Mouse (Mus musculus) embryonic facial prominence, embryonic 15.5 days (tissue): ENCODE measurements around the gene Ccna2. TPM values are rescaled to one million over a fixed set of nuclear protein-coding genes. Genes with fewer than 3 reads are reported as not detected.

Source experiments
- ATAC-seq: fragments of 200-750 bp; cut with Nextera tagmentation; 2 replicates; pipeline ENCODE4 v1.8.0; 2017; ENCODE audit warnings: low read depth, moderate TSS enrichment; ENCODE audit not compliant: insufficient number of reproducible peaks, low FRiP score, low TSS enrichment
- H3K27ac ChIP-seq: fragments of 300-500 bp; sonication (generic); replicated peaks from 2 replicates; pipeline ENCODE4 v1.5.1; 2015; ENCODE audit warnings: mild to moderate bottlenecking, inconsistent platforms
- H3K27me3 ChIP-seq: fragments of 300-500 bp; sonication (generic); 2 replicates; pipeline ENCODE4 v1.6.1; 2015; ENCODE audit warnings: inconsistent platforms
- H3K36me3 ChIP-seq: fragments of 300-500 bp; sonication (generic); 2 replicates; pipeline ENCODE4 v1.6.1; 2015; ENCODE audit warnings: mild to moderate bottlenecking, inconsistent platforms
- H3K4me1 ChIP-seq: fragments of 300-500 bp; sonication (generic); 2 replicates; pipeline ENCODE4 v1.6.1; 2015; ENCODE audit warnings: inconsistent platforms
- H3K4me2 ChIP-seq: fragments of 300-500 bp; sonication (generic); replicated peaks from 2 replicates; pipeline ENCODE4 v1.6.1; 2015; ENCODE audit warnings: mild to moderate bottlenecking, inconsistent platforms
- H3K4me3 ChIP-seq: fragments of 300-500 bp; sonication (generic); replicated peaks from 2 replicates; pipeline ENCODE4 v1.5.1; 2015; ENCODE audit warnings: mild to moderate bottlenecking, inconsistent platforms
- H3K9ac ChIP-seq: fragments of 300-500 bp; sonication (generic); 2 replicates; pipeline ENCODE4 v1.6.1; 2015; ENCODE audit warnings: inconsistent platforms
- H3K9me3 ChIP-seq: fragments of 300-500 bp; sonication (generic); replicated peaks from 2 replicates; pipeline ENCODE4 v1.6.1; 2016; ENCODE audit warnings: inconsistent platforms
- WGBS: fragments of 180-500 bp; shearing (Covaris S2); methylation state at CpG from one replicate; pipeline ENCODE4 v1.1.7; 2015; 5-methylcytosine and 5-hydroxymethylcytosine counted together
- polyA plus RNA-seq: library from polyadenylated mRNA; unstranded; fragments of >200 nt; fragmentation: Nextera tagmentation; extraction: Ambion mirVana; gene quantifications from 2 replicates; pipeline ENCODE4 v1.2.1, GENCODE M21; 2015

Gene Ccna2
- polyA plus RNA-seq, 1 experiment from 2014 or later: 135 TPM

DNA sequence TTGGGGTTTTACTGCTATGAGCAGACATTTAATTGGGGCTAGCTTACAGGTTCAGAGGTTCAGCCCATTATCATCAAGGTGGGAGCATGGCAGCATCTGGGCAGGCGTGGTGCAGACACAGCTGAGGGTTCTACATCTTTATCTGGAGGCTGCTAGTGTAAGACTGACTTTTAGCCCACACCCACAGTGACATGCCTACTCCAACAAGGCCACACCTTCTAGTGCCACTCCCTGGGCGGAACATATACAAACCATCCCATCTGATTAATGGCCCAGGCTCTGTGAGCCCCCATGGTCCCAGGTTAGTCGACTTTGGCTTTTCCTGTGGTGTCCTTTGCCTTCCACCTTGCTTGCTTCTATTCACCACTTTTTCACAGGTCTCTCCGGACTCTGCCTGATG lies 12.3 kb downstream of the Ccna2 start:
- Histone ChIP-seq H3K4me1 (no peaks in the 10 kb centered on the region), H3K4me3 (no peak overlapping the region), H3K9me3 (no peaks in the 10 kb centered on the region), H3K4me2 (no peak overlapping the region), H3K9ac (no peak overlapping the region), H3K27ac (no peak overlapping the region), H3K36me3 (peaks cover 87% of the 10 kb centered on the region), H3K27me3 (no peaks in the 10 kb centered on the region)
- WGBS: 83% methylated on average over 4 of the region's 4 CpGs
- ATAC-seq: no peak

DNA sequence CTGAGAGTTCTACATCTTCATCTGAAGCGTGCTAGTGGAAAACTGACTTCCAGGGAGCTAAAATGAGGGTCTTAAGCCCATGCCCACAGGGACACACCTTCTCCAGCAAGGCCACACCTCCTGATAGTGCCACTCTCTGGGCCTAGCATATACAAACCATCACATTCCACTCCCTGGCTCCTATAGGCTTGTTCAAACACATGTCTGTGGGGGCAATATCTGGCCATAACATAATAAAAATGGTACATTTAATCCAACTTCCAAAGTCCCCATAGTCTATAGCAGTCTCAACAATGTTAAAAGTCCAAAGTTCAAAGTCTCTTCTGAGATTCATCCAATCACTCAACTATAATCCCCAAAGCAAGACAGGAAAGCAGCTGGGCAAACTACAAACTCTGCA lies 14.3 kb downstream of the Ccna2 start:
- no peak overlapping the region for H3K4me2 ChIP-seq
- 96% methylated on average over 1 of the region's 1 CpGs for WGBS
- H3K27me3 ChIP-seq: no peaks in the 10 kb centered on the region
- H3K36me3 ChIP-seq: peaks cover 75% of the 10 kb centered on the region
- no peaks in the 10 kb centered on the region for H3K9me3 ChIP-seq
- ATAC-seq: no peak
- H3K4me3 ChIP-seq: no peak overlapping the region
- no peak overlapping the region for H3K27ac ChIP-seq
- 0 out of 2 replicates have a peak, but pooled peaks cover 6% of the 10 kb centered on the region for H3K4me1 ChIP-seq
- H3K9ac ChIP-seq: no peak overlapping the region

DNA sequence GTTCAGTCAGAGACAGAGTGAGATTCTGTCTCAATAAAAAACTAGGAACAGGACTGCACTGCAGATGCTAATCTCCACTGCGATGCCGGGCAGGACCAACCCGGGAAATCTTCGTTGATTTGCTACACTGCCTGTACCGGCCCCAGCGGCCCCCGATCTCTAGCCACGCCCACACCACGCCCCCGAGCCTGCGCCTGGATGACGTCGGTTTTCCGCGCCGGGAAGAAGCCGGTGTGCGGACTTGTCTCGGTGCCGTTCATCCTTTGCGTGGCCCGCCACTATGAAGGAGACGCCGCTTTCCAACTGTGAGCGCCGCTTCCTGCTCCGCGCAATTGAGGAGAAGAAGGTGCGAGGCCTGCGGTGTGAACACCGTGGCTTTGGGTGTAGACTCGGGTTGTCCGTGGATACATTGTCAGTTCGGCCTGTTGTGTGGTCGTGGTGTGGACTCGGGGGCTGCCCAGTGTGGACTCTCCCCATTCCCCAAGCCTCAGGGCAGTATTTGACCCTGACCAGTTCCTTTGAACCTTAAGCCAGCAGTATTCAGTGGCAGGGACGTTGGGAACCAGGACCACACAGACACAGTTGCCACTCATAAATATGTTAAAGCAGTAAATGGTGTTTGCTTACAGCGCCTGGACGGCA lies 19.4 kb downstream of the Ccna2 start, which contains the start of gene Exosc9:
TSS of gene Exosc9 (plus strand) at position 201 of the 642 bp plus-strand sequence.
- peaks cover 33% of the 10 kb centered on the region for H3K36me3 ChIP-seq
- H3K9ac ChIP-seq: peak within 1 kb of the TSS; percentile 66
- H3K4me1 ChIP-seq: peaks cover 17% of the 10 kb centered on the region
- H3K9me3 ChIP-seq: no peaks in the 10 kb centered on the region
- ATAC-seq: peak; percentile 93
- H3K4me3 ChIP-seq: peak within 1 kb of the TSS; percentile 81
- H3K27me3 ChIP-seq: no peaks in the 10 kb centered on the region
- WGBS: under 1% methylated on average over 39 of the region's 39 CpGs
- H3K4me2 ChIP-seq: peak within 1 kb of the TSS; percentile 83
- peak within 1 kb of the TSS; percentile 55 for H3K27ac ChIP-seq

DNA sequence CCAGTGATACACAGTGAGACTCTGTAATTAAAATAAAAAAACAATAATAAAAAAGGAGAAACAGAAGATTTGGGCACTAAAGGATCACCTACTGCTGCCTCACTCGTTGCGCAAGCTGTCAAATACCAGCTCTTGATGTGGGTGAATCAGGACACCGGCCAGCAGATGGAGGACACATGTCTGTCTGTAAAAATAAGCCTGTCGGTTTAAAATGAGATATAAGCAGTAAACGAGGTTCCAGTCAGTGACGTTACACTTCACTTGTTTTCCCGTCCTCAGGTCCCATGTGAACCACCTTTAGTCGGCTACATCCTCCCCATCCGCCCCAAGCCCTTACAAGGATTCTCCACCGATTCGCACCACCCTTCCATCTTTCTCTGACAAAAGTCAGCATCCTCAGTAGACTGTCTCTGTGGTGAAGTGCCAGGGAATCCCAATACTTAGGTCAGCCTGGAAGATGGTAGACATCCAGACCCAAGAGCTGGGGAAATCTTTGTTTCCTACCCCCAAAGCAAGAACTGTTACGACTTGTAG lies 20.0 kb downstream of the Ccna2 start:
- WGBS: 9% methylated on average over 12 of the region's 12 CpGs
- Histone ChIP-seq H3K4me2 (peak overlapping the region; percentile 83), H3K4me1 (peaks cover 17% of the 10 kb centered on the region), H3K36me3 (peaks cover 27% of the 10 kb centered on the region), H3K4me3 (peak overlapping the region; percentile 81), H3K9me3 (no peaks in the 10 kb centered on the region), H3K27me3 (no peaks in the 10 kb centered on the region), H3K27ac (peak overlapping the region; percentile 48), H3K9ac (peak overlapping the region; percentile 42; the same call in 1 of the 2 replicates)
- ATAC-seq: peak; percentile 32; the same call in 1 of the 2 replicates

DNA sequence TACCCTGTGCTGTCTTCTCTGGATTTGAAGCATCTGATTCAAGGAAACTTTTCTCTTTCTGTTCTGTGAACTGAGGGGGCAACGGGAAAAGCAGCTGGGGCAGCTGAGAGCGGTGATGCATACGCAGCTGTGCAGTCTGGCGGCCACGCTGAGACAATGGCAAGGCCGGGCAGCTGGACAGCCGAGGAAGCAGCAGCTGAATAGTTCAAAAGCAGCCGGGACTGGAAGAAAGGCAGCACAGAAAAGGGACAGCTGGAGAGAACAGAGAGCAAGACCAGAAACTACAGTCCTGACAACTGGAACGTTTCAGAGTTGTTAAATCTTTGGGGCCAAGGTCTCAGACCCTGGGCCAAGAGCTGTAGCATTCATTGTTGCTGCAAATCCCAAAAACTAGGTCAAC lies 20.6 kb downstream of the Ccna2 start:
- ATAC-seq: peak; percentile 29; the same call in 1 of the 2 replicates
- peak overlapping the region; percentile 48; the same call in 1 of the 2 replicates for H3K27ac ChIP-seq
- peak overlapping the region; percentile 81 for H3K4me3 ChIP-seq
- no peaks in the 10 kb centered on the region for H3K27me3 ChIP-seq
- peaks cover 17% of the 10 kb centered on the region for H3K4me1 ChIP-seq
- no peaks in the 10 kb centered on the region for H3K9me3 ChIP-seq
- 37% methylated on average over 9 of the region's 9 CpGs for whole genome bisulfite sequencing
- peak overlapping the region; percentile 83 for H3K4me2 ChIP-seq
- no peak overlapping the region for H3K9ac ChIP-seq
- peaks cover 21% of the 10 kb centered on the region for H3K36me3 ChIP-seq

DNA sequence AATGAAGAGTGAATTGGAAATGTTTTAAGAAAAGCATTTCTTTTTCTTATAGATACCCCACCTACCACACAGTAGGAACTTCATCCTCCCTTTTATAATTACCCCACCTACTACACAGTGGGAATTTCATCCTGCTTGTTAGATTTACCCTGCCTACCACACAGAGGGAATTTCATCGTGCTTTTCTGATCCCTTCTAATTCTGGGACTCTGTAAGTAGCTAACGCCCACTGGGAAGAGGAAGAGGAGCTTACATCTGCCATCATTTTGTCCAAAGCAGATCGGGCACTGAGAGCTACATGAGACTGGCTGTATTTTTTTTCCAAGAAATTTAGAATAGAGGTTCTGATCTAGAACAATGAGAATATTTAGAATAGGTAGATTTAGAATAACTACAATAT lies 27.0 kb downstream of the Ccna2 start:
- ATAC-seq: no peak
- H3K9me3 ChIP-seq: no peaks in the 10 kb centered on the region
- no peak overlapping the region for H3K27ac ChIP-seq
- no peak overlapping the region for H3K4me3 ChIP-seq
- H3K9ac ChIP-seq: no peak overlapping the region
- H3K27me3 ChIP-seq: no peaks in the 10 kb centered on the region
- no peaks in the 10 kb centered on the region for H3K36me3 ChIP-seq
- no peak overlapping the region for H3K4me2 ChIP-seq
- WGBS: 72% methylated on average over 3 of the region's 3 CpGs
- H3K4me1 ChIP-seq: no peaks in the 10 kb centered on the region

DNA sequence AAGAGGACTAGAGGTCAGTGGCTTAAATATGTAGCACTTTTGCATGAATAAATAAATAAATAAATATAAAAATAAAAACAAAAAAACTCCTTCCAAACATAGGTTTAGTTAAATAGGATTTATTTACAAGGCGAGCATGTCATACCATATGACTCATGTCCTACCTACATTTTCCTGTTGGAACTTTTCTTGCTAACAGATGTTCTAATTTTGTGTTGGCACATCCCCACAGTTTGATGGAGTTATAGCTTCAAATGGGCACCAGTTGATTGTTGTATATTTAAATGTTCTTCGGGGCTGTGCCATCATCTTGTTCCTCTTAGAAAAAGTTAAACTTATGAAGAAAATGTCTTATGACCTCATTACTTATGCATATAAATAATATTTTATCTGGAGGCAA lies 30.6 kb downstream of the Ccna2 start:
- Histone ChIP-seq H3K27ac (no peak overlapping the region), H3K36me3 (no peaks in the 10 kb centered on the region), H3K9me3 (no peaks in the 10 kb centered on the region), H3K27me3 (no peaks in the 10 kb centered on the region), H3K9ac (no peak overlapping the region), H3K4me2 (no peak overlapping the region), H3K4me1 (no peaks in the 10 kb centered on the region), H3K4me3 (no peak overlapping the region)
- ATAC-seq: no peak
- 86% methylated on average over 2 of the region's 2 CpGs for WGBS

DNA sequence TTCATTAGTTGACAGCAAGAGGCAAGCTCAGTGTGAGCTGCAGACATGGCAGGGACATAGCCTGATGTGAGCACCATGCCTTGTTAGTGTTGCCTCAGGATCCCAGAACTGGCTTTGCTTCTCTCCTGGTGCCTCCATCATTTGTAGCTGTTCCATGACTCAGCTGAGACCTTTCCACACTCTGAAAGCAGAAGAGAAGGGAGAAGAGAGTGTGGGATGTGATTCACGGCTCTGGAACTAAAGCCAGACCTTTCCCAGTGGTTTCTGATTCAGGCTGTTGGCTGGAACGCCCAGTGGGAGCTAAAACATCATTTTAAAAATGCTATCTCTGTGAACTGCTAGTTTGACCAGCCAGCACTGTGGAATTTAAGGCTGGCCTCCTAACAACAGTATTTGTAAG lies 31.2 kb downstream of the Ccna2 start:
- WGBS: 69% methylated on average over 2 of the region's 2 CpGs
- no peak overlapping the region for H3K9ac ChIP-seq
- no peak overlapping the region for H3K4me2 ChIP-seq

DNA sequence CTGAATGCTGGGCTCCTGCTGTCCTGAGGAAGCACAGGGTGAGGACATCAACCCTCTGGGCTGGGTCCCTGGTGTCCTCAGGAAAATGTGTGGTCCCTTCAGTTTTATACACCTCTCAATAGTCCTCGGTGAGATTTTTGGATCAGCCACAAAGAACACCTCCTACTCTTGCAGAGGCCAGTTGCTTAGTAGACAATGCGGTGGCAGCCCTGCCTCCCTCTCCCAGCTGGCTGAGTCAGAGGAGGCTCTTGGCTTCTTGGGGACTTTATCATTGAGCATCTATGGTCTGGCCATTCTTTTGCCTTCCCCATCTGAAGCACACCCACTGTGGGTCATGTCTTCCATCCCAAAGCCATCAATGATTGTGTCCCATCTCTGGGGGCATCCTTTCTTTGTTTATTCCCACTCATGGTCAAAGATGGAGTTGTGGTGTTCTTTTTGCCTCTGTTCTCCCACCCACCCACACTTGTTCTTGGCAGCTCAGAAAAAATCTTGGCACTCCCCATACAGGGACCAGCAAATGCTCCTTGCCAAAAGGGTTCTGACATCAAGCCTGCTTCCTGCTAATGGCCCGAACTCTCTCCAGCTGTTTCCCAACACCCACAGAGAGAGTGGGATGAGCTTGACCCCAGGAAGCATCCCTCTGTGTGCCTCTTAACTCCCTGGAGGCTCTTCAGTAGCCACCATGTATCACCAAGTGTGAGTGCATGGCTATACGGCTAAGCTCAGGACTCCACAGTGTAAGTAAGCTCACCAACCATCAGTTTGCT lies 34.1 kb downstream of the Ccna2 start:
- Histone ChIP-seq H3K4me2 (no peak overlapping the region), H3K9me3 (no peaks in the 10 kb centered on the region), H3K27me3 (peaks cover 1% of the 10 kb centered on the region; the same call in 1 of the 2 replicates), H3K4me1 (no peaks in the 10 kb centered on the region), H3K36me3 (no peaks in the 10 kb centered on the region), H3K9ac (no peak overlapping the region), H3K27ac (no peak overlapping the region), H3K4me3 (no peak overlapping the region)
- ATAC-seq: no peak
- 80% methylated on average over 4 of the region's 4 CpGs for WGBS

More for the DNA sequence above, 31.2 kb downstream of the Ccna2 start:
- Histone ChIP-seq H3K9me3 (no peaks in the 10 kb centered on the region), H3K27ac (no peak overlapping the region), H3K4me3 (no peak overlapping the region), H3K27me3 (no peaks in the 10 kb centered on the region), H3K4me1 (no peaks in the 10 kb centered on the region), H3K36me3 (no peaks in the 10 kb centered on the region)
- ATAC-seq: no peak

DNA sequence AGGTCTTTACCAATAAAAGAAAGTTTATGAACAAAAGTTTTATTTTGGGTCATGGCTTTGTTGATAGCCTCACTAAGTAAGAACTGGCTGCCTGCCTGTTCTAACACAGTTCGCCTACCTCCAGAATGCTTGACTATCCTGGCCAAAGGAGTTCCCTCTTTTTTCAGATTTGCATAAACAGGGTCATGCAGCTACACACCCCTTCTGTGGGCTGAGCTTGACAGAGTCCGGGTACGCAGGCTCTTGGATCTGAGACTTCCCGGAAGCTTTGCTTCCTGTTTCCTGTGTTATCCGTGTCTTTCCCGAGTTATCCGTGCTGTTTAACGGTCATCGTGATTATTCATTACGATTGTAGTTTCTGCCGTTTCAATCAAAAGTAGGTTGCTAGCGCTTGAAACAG lies 35.9 kb downstream of the Ccna2 start:
- no peaks in the 10 kb centered on the region for H3K4me1 ChIP-seq
- H3K36me3 ChIP-seq: no peaks in the 10 kb centered on the region
- peaks cover 12% of the 10 kb centered on the region for H3K27me3 ChIP-seq
- no peak overlapping the region for H3K27ac ChIP-seq
- no peak overlapping the region for H3K4me3 ChIP-seq
- H3K9me3 ChIP-seq: no peaks in the 10 kb centered on the region
- H3K9ac ChIP-seq: no peak overlapping the region
- 92% methylated on average over 12 of the region's 12 CpGs for WGBS
- no peak for ATAC-seq
- H3K4me2 ChIP-seq: no peak overlapping the region

DNA sequence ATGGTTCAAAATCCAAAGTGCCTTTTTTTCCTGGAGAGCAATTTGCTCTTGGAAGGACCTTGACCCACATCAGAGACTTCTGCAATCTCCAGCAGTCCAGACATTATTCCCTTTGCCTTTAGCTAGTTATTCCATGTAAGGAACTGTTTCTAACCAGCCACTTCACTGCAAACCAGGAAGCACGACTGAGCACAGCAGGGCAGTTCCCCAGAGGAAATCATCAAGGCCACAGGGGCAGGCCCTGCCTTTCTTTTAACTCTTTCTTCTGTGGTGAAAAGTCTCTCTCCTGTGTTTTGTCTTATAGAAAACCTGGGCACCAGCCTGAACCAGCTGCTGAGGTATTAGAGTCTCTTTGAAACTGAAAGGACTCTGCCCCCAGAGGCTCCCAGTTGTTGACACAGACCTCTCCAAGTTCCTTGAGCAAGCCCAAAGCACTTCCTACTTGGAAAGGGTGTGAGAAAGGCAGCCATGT lies 38.7 kb downstream of the Ccna2 start:
- Histone ChIP-seq H3K4me3 (no peak overlapping the region), H3K27ac (no peak overlapping the region), H3K4me1 (no peaks in the 10 kb centered on the region), H3K4me2 (no peak overlapping the region), H3K9me3 (no peaks in the 10 kb centered on the region), H3K36me3 (no peaks in the 10 kb centered on the region), H3K27me3 (peaks cover 15% of the 10 kb centered on the region), H3K9ac (no peak overlapping the region)
- 3% methylated on average over 1 of the region's 1 CpGs for WGBS
- no peak; the same call in 1 of the 2 replicates for ATAC-seq
